Mouse (Mus musculus): ENCODE results near the gene Elavl2.

Elavl2 gene

GRCm38 (mm10) chr4:91213917-91214316 lies 186.7 kb downstream of the Elavl2 start:
- no peak for DNase-seq (ENCODE audit: low read depth, low spot score)

- DNase-seq (ENCODE audit: low read depth, low spot score) = no peak
Measured at GRCm38 (mm10) chr4:91208415-91209292, 191.9 kb downstream of the Elavl2 start.
